Mouse (Mus musculus) lung, postnatal 0 days (tissue): ENCODE measurements around the gene Golga1.

Experiments
- CTCF ChIP-seq: IDR thresholded peaks from 2 replicates; pipeline ENCODE4 v1.5.1; 2016; ENCODE audit warnings: antibody characterized with exemption, mild to moderate bottlenecking
- EP300 ChIP-seq: IDR thresholded peaks from 2 replicates; pipeline ENCODE4 v1.6.1; 2016; ENCODE audit warnings: antibody characterized with exemption, mild to moderate bottlenecking, control low read depth

DNA sequence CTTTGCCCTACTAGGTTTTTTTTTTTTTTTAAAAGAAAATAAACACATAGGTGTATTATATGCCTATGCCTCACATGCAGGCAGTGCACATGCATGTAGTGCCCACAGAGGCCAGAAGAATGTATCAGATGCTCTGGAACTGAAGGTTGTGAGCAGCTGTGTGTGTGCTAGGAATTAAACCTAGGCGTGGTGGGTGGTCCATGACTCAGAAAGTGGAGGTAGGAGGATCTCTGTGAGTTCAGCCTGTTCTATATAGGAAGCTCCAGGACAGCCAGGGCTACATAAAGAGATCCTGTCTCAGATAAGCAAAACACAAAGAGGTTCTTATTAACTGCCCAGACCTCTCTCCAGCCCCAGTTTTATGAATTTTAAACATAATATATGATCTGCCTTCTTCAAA lies 3.8 kb upstream of the Golga1 start:
- TF ChIP-seq EP300, result no peak
- no peak for TF ChIP-seq CTCF
